Mouse (Mus musculus) adrenal gland, postnatal 25 days (tissue): ENCODE data around the gene Hint1. TPM values are rescaled to one million over a fixed set of nuclear protein-coding genes. Genes with fewer than 3 reads are reported as not detected.
"Not testable (repeated sequence)": the region's sequence is repeated elsewhere in the genome, so short reads cannot be mapped to it uniquely, and the experiment has no call there.

Source experiments
- DNase-seq: peaks from one replicate; pipeline ENCODE4 v3.0.0; 2021; ENCODE audit warnings: mixed read lengths
- long read RNA-seq: library from polyadenylated mRNA; stranded (forward); transcript quantifications from one replicate; pipeline ENCODE4 v2.0.0, GENCODE M21; 2021
- total RNA-seq: library from RNA; stranded (reverse); gene quantifications from 2 replicates; pipeline ENCODE4 v1.2.3, GENCODE M21; 2021

Hint1 gene
- total RNA-seq, result 386 and 405 TPM in 2 replicates
- long read RNA-seq, transcript Hint1-201 (3 exons, 636 nt), result major isoform, 130 of 160 reads
- long read RNA-seq, partial matches to known transcripts, result 2 of 160 reads
- long read RNA-seq, other reads (novel, unspliced or antisense), result 28 of 160 reads

- peak; percentile 94 for DNase-seq
These were observed at the start of gene Hint1 for GRCm38 (mm10) chr11:54866119-54867048. TSS of gene Hint1 (plus strand) at chr11:54866383.

- no peak for DNase-seq
These were observed 48.7 kb upstream of the Hint1 start for GRCm38 (mm10) chr11:54817449-54817848.

- no peak for DNase-seq
These were observed 46.7 kb upstream of the Hint1 start for GRCm38 (mm10) chr11:54819489-54819888.

GRCm38 (mm10) chr11:54823467-54823866, 42.7 kb upstream of the Hint1 start:
- DNase-seq, result no peak

- DNase-seq, result no peak
These were observed 40.4 kb upstream of the Hint1 start for GRCm38 (mm10) chr11:54825774-54826173.

GRCm38 (mm10) chr11:54826819-54827218, 39.4 kb upstream of the Hint1 start:
- no peak for DNase-seq

GRCm38 (mm10) chr11:54833833-54834232, 32.4 kb upstream of the Hint1 start:
- DNase-seq, result no peak

GRCm38 (mm10) chr11:54834596-54834995, 31.6 kb upstream of the Hint1 start:
- no peak for DNase-seq

GRCm38 (mm10) chr11:54836106-54836505, 30.1 kb upstream of the Hint1 start:
- DNase-seq, result peak; percentile 50

- no peak for DNase-seq
These were observed 26.5 kb upstream of the Hint1 start for GRCm38 (mm10) chr11:54839696-54840095.

GRCm38 (mm10) chr11:54840891-54841290, 25.3 kb upstream of the Hint1 start:
- no peak for DNase-seq

- DNase-seq, result no peak
These were observed 21.8 kb upstream of the Hint1 start for GRCm38 (mm10) chr11:54844424-54844823.

GRCm38 (mm10) chr11:54844959-54845358, 21.2 kb upstream of the Hint1 start:
- no peak for DNase-seq

GRCm38 (mm10) chr11:54845470-54846442, 20.4 kb upstream of the Hint1 start:
- no peak for DNase-seq

- DNase-seq, result no peak
These were observed 16.0 kb upstream of the Hint1 start for GRCm38 (mm10) chr11:54849961-54850758.

- no peak for DNase-seq
These were observed 14.5 kb upstream of the Hint1 start for GRCm38 (mm10) chr11:54851656-54852055.

- not testable (repeated sequence) for DNase-seq
These were observed 7.3 kb upstream of the Hint1 start for GRCm38 (mm10) chr11:54858880-54859279.

- DNase-seq, result no peak
These were observed 6.6 kb upstream of the Hint1 start for GRCm38 (mm10) chr11:54859322-54860165.

- peak; percentile 94 for DNase-seq
These were observed 5.7 kb upstream of the Hint1 start, which contains the start of gene Lyrm7 for GRCm38 (mm10) chr11:54860256-54861038. TSS of gene Lyrm7 (minus strand) at chr11:54860916.
